Mouse (Mus musculus) kidney, adult 9 months (tissue): Measurements from ENCODE around the gene Gm3139.
"Not testable (repeated sequence)": the region's sequence is repeated elsewhere in the genome, so short reads cannot be mapped to it uniquely, and the experiment has no call there.

ENCODE experiments used
- DNase-seq: peaks from one replicate; pipeline ENCODE4 v3.0.0; 2022

Gm3139 gene

DNA sequence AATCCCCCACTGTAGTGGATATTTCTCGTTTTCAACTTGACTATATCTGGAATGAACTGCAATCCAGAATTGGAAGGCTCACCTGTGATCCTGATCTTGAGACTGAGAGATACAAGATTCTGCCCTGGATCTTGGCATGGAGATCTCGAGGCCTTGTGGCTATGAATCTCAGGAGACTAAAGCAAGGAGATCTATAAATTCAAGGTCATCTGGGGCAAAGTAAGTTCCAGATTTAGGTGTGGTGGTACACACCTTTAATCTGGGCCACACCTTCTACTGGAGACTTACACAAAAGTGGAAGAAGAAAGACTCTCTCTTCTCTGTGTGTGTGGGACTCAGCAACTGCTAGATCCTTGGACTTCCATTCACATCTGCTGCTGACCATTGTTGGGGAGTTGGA is at the start of gene Gm3139:
Gm3139 (plus strand) TSS at position 301 of the 400 bp plus-strand sequence.
- DNase-seq, result not testable (repeated sequence)
